Mouse (Mus musculus): ENCODE data around the gene Ube2e3. TPM values are rescaled to one million over a fixed set of nuclear protein-coding genes. Genes with fewer than 3 reads are reported as not detected.

Ube2e3 gene
- polyA plus RNA-seq, 1 experiment: 16.5 TPM

- Histone ChIP-seq H3K27me3 (ENCODE audit: control insufficient read depth, insufficient read depth, low read length) (no peaks in the 10 kb centered on the region), H3K36me3 (ENCODE audit: control insufficient read depth, insufficient read depth, low read length) (no peaks in the 10 kb centered on the region), H3K27ac (ENCODE audit: control insufficient read depth, insufficient read depth, low read depth, low read length) (no peak overlapping the region), H3K4me3 (ENCODE audit: control insufficient read depth, low read depth, low read length) (no peak overlapping the region), H3K4me1 (ENCODE audit: control insufficient read depth, insufficient read depth, low read length) (no peaks in the 10 kb centered on the region)
- no peak for TF ChIP-seq POLR2A (IDR thresholded peaks at IDR 0.05; ENCODE audit: control insufficient read depth, low read depth, low read length)
- no peak for TF ChIP-seq CTCF (IDR thresholded peaks at IDR 0.05; ENCODE audit: control insufficient read depth, insufficient read depth, insufficient replicate concordance, low read depth, low read length)
These were observed 55.2 kb downstream of the Ube2e3 start for GRCm38 (mm10) chr2:78922980-78923674.

- Histone ChIP-seq H3K27ac (ENCODE audit: control insufficient read depth, insufficient read depth, low read depth, low read length) (no peak overlapping the region), H3K27me3 (ENCODE audit: control insufficient read depth, insufficient read depth, low read length) (no peaks in the 10 kb centered on the region), H3K4me3 (ENCODE audit: control insufficient read depth, low read depth, low read length) (no peak overlapping the region), H3K36me3 (ENCODE audit: control insufficient read depth, insufficient read depth, low read length) (no peaks in the 10 kb centered on the region), H3K4me1 (ENCODE audit: control insufficient read depth, insufficient read depth, low read length) (no peaks in the 10 kb centered on the region)
- TF ChIP-seq CTCF (IDR thresholded peaks at IDR 0.05; ENCODE audit: control insufficient read depth, insufficient read depth, insufficient replicate concordance, low read depth, low read length) (no peak), POLR2A (IDR thresholded peaks at IDR 0.05; ENCODE audit: control insufficient read depth, low read depth, low read length) (no peak)
These were observed 57.9 kb downstream of the Ube2e3 start for GRCm38 (mm10) chr2:78925807-78926206.

- no peak overlapping the region for H3K4me3 ChIP-seq (ENCODE audit: control insufficient read depth, low read depth, low read length)
- no peak overlapping the region for H3K27ac ChIP-seq (ENCODE audit: control insufficient read depth, insufficient read depth, low read depth, low read length)
- no peak for TF ChIP-seq POLR2A (IDR thresholded peaks at IDR 0.05; ENCODE audit: control insufficient read depth, low read depth, low read length)
- no peak for TF ChIP-seq CTCF (IDR thresholded peaks at IDR 0.05; ENCODE audit: control insufficient read depth, insufficient read depth, insufficient replicate concordance, low read depth, low read length)
- H3K36me3 ChIP-seq (ENCODE audit: control insufficient read depth, insufficient read depth, low read length): no peaks in the 10 kb centered on the region
- H3K4me1 ChIP-seq (ENCODE audit: control insufficient read depth, insufficient read depth, low read length): no peaks in the 10 kb centered on the region
- no peaks in the 10 kb centered on the region for H3K27me3 ChIP-seq (ENCODE audit: control insufficient read depth, insufficient read depth, low read length)
These were observed 59.7 kb downstream of the Ube2e3 start for GRCm38 (mm10) chr2:78927625-78928024.

GRCm38 (mm10) chr2:78928080-78928479 lies 60.2 kb downstream of the Ube2e3 start:
- no peaks in the 10 kb centered on the region for H3K4me1 ChIP-seq (ENCODE audit: control insufficient read depth, insufficient read depth, low read length)
- H3K27me3 ChIP-seq (ENCODE audit: control insufficient read depth, insufficient read depth, low read length): no peaks in the 10 kb centered on the region
- no peak overlapping the region for H3K4me3 ChIP-seq (ENCODE audit: control insufficient read depth, low read depth, low read length)
- no peak overlapping the region for H3K27ac ChIP-seq (ENCODE audit: control insufficient read depth, insufficient read depth, low read depth, low read length)
- no peaks in the 10 kb centered on the region for H3K36me3 ChIP-seq (ENCODE audit: control insufficient read depth, insufficient read depth, low read length)
- TF ChIP-seq POLR2A (IDR thresholded peaks at IDR 0.05; ENCODE audit: control insufficient read depth, low read depth, low read length): no peak

- TF ChIP-seq POLR2A (IDR thresholded peaks at IDR 0.05; ENCODE audit: control insufficient read depth, low read depth, low read length): no peak
- no peak for TF ChIP-seq CTCF (IDR thresholded peaks at IDR 0.05; ENCODE audit: control insufficient read depth, insufficient read depth, insufficient replicate concordance, low read depth, low read length)
- Histone ChIP-seq H3K36me3 (ENCODE audit: control insufficient read depth, insufficient read depth, low read length) (no peaks in the 10 kb centered on the region), H3K27me3 (ENCODE audit: control insufficient read depth, insufficient read depth, low read length) (no peaks in the 10 kb centered on the region), H3K4me1 (ENCODE audit: control insufficient read depth, insufficient read depth, low read length) (no peaks in the 10 kb centered on the region), H3K27ac (ENCODE audit: control insufficient read depth, insufficient read depth, low read depth, low read length) (no peak overlapping the region), H3K4me3 (ENCODE audit: control insufficient read depth, low read depth, low read length) (no peak overlapping the region)
These were observed 63.4 kb downstream of the Ube2e3 start for GRCm38 (mm10) chr2:78931358-78931757.

GRCm38 (mm10) chr2:78959451-78959850 lies 91.5 kb downstream of the Ube2e3 start:
- H3K4me3 ChIP-seq (ENCODE audit: control insufficient read depth, low read depth, low read length): no peak overlapping the region
- TF ChIP-seq POLR2A (IDR thresholded peaks at IDR 0.05; ENCODE audit: control insufficient read depth, low read depth, low read length) (no peak), CTCF (IDR thresholded peaks at IDR 0.05; ENCODE audit: control insufficient read depth, insufficient read depth, insufficient replicate concordance, low read depth, low read length) (no peak)
- no peak overlapping the region for H3K27ac ChIP-seq (ENCODE audit: control insufficient read depth, insufficient read depth, low read depth, low read length)
- H3K4me1 ChIP-seq (ENCODE audit: control insufficient read depth, insufficient read depth, low read length): no peaks in the 10 kb centered on the region
- H3K36me3 ChIP-seq (ENCODE audit: control insufficient read depth, insufficient read depth, low read length): no peaks in the 10 kb centered on the region
- H3K27me3 ChIP-seq (ENCODE audit: control insufficient read depth, insufficient read depth, low read length): no peaks in the 10 kb centered on the region

GRCm38 (mm10) chr2:78960288-78960687 lies 92.4 kb downstream of the Ube2e3 start:
- no peaks in the 10 kb centered on the region for H3K36me3 ChIP-seq (ENCODE audit: control insufficient read depth, insufficient read depth, low read length)
- no peaks in the 10 kb centered on the region for H3K4me1 ChIP-seq (ENCODE audit: control insufficient read depth, insufficient read depth, low read length)
- TF ChIP-seq CTCF (IDR thresholded peaks at IDR 0.05; ENCODE audit: control insufficient read depth, insufficient read depth, insufficient replicate concordance, low read depth, low read length) (no peak), POLR2A (IDR thresholded peaks at IDR 0.05; ENCODE audit: control insufficient read depth, low read depth, low read length) (no peak)
- no peak overlapping the region for H3K4me3 ChIP-seq (ENCODE audit: control insufficient read depth, low read depth, low read length)
- H3K27me3 ChIP-seq (ENCODE audit: control insufficient read depth, insufficient read depth, low read length): no peaks in the 10 kb centered on the region
- H3K27ac ChIP-seq (ENCODE audit: control insufficient read depth, insufficient read depth, low read depth, low read length): no peak overlapping the region

All from testis, adult 2 months (tissue).